Mouse (Mus musculus) stomach, embryonic 15.5 days (tissue): ENCODE measurements around the gene H2-T23. TPM values are rescaled to one million over a fixed set of nuclear protein-coding genes. Genes with fewer than 3 reads are reported as not detected.

Source experiments
- ATAC-seq: fragments of 200-750 bp; cut with Nextera tagmentation; 2 replicates; pipeline ENCODE4 v1.8.0; 2017; ENCODE audit warnings: low read depth, moderate number of reproducible peaks, moderate TSS enrichment; ENCODE audit not compliant: insufficient read depth, low FRiP score
- H3K27ac ChIP-seq: fragments of 300-500 bp; sonication (generic); 2 replicates; pipeline ENCODE4 v1.5.1; 2015; ENCODE audit warnings: mild to moderate bottlenecking, inconsistent platforms
- H3K27me3 ChIP-seq: fragments of 300-500 bp; sonication (generic); replicated peaks from 2 replicates; pipeline ENCODE4 v1.6.1; 2015; ENCODE audit warnings: inconsistent platforms
- H3K36me3 ChIP-seq: fragments of 300-500 bp; sonication (generic); 2 replicates; pipeline ENCODE4 v1.6.1; 2015; ENCODE audit warnings: inconsistent platforms
- H3K4me1 ChIP-seq: fragments of 300-500 bp; sonication (generic); 2 replicates; pipeline ENCODE4 v1.6.1; 2015; ENCODE audit warnings: inconsistent platforms
- H3K4me2 ChIP-seq: fragments of 300-500 bp; sonication (generic); 2 replicates; pipeline ENCODE4 v1.6.1; 2015; ENCODE audit warnings: mild to moderate bottlenecking, inconsistent platforms
- H3K4me3 ChIP-seq: fragments of 300-500 bp; sonication (generic); replicated peaks from 2 replicates; pipeline ENCODE4 v1.5.1; 2015; ENCODE audit warnings: inconsistent platforms
- H3K9ac ChIP-seq: fragments of 300-500 bp; sonication (generic); 2 replicates; pipeline ENCODE4 v1.6.1; 2015; ENCODE audit warnings: inconsistent platforms
- H3K9me3 ChIP-seq: fragments of 300-500 bp; sonication (generic); 2 replicates; pipeline ENCODE4 v1.6.1; 2016; ENCODE audit warnings: inconsistent platforms
- WGBS: fragments of 180-500 bp; shearing (Covaris S2); methylation state at CpG from one replicate; pipeline ENCODE4 v1.1.7; 2015; 5-methylcytosine and 5-hydroxymethylcytosine counted together
- polyA plus RNA-seq: library from polyadenylated mRNA; unstranded; fragments of >200 nt; fragmentation: Nextera tagmentation; extraction: Ambion mirVana; gene quantifications from 2 replicates; pipeline ENCODE4 v1.2.1, GENCODE M21; 2015

The H2-T23 gene
- polyA plus RNA-seq, 1 experiment from 2014 or later = 14.8 TPM

DNA sequence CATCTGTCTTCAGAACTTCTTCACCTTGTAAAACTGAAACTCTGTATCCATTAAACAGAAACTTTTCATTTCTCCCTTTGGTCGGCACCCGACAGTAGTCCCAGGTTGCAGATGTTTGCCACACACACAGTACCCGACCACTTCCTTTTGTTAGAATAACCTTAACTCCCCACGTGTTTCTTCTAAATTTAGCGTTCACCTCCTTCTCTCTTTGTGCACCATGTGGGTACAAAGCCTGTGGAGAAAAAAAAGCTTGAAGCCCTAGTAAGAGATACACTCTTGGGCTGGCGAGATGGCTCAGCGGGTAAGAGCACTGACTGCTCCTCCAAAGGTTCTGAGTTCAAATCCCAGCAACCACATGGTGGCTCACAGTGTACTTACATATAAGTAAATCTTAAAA lies 33.3 kb downstream of the H2-T23 start:
- Histone ChIP-seq H3K27me3 (no peaks in the 10 kb centered on the region), H3K36me3 (no peaks in the 10 kb centered on the region), H3K9ac (no peak overlapping the region), H3K4me1 (0 out of 2 replicates have a peak, but pooled peaks cover 3% of the 10 kb centered on the region), H3K9me3 (no peaks in the 10 kb centered on the region), H3K27ac (no peak overlapping the region), H3K4me3 (no peak overlapping the region), H3K4me2 (no peak overlapping the region)
- ATAC-seq = no peak
- WGBS = 83% methylated on average over 7 of the region's 7 CpGs

DNA sequence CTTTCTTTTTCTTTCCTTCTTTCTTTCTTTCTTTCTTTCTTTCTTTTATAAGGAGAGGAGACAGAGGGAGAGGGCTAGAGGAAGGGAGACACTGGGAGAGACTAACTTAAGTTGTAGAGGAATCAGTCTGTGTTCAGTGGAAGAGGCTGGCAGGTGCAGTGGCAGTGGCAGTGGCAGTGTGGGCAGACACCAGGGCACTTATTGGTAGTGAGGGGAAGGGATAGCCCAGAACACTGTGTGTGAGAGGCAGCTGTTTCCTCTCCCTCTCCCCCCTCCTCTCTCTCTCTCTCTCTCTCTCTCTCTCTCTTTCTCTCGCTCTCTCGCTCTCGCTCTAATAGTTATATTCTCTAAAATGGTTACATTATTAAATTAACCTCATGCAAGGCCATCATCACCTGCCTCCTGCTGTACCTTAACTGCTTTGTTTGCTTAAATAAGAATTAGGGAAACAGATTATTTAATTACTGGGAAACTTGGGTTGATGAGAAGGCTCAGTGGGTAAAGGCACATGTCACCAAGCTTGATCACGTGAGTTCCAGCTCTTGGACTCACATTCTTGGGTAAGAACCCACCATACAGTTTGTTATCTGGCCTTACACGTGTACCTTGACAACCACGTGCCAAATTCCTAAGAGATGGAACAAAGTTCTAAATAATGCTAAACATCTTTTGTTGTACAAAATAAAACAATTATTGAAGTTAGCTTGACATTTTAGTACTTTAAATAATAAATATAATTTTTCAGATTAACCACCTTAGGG lies 33.9 kb downstream of the H2-T23 start:
- 81% methylated on average over 6 of the region's 6 CpGs for WGBS
- H3K4me3 ChIP-seq = no peak overlapping the region
- H3K36me3 ChIP-seq = no peaks in the 10 kb centered on the region
- H3K4me2 ChIP-seq = peak overlapping the region; percentile 10; the same call in 1 of the 2 replicates
- H3K4me1 ChIP-seq = 0 out of 2 replicates have a peak, but pooled peaks cover 3% of the 10 kb centered on the region
- no peaks in the 10 kb centered on the region for H3K27me3 ChIP-seq
- H3K9me3 ChIP-seq = no peaks in the 10 kb centered on the region
- no peak overlapping the region for H3K9ac ChIP-seq
- no peak overlapping the region for H3K27ac ChIP-seq
- ATAC-seq = no peak

DNA sequence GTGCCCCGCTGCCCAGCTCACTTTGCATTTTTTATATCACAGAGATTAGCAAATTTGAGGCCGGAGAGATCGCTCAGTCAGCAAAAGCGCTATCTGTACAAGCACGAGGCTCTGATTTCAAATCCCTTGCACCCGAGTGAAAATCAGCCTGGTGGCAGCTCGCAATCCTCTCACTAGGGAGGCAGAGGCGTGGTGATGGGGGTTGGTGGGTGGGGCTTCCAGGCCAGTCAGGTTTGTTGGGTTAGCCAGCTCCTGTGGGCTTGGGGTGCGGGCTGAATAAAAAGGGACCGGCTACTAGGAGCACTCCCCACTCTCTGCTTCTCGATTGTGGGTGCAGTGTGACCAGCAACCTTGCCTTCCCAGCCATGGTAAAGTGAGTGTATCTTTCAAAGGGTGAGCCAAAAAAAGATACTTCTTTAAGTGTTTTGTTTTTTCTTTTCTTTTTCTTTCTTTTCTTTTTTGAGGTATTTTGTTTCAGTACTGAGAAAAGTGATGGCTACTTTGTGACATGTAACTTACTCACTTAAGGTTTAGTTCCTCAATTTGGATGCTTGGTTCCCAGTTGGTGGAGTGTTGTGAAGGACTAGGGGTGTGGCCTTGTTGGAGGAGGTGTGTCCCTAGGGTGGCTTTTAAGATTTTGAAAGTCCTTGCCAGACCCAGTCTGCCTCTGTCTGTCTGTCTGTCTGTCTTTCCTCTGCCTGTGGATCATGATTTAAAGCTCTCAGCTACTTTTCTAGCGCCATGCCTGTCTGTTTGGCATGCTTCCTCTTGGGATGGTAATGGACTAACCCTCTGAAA lies 34.7 kb downstream of the H2-T23 start:
- Histone ChIP-seq H3K27ac (no peak overlapping the region), H3K4me2 (peak overlapping the region; percentile 16), H3K27me3 (no peaks in the 10 kb centered on the region), H3K9me3 (no peaks in the 10 kb centered on the region), H3K9ac (no peak overlapping the region), H3K4me3 (no peak overlapping the region), H3K36me3 (no peaks in the 10 kb centered on the region), H3K4me1 (0 out of 2 replicates have a peak, but pooled peaks cover 3% of the 10 kb centered on the region)
- ATAC-seq = no peak
- WGBS = 51% methylated on average over 12 of the region's 12 CpGs

DNA sequence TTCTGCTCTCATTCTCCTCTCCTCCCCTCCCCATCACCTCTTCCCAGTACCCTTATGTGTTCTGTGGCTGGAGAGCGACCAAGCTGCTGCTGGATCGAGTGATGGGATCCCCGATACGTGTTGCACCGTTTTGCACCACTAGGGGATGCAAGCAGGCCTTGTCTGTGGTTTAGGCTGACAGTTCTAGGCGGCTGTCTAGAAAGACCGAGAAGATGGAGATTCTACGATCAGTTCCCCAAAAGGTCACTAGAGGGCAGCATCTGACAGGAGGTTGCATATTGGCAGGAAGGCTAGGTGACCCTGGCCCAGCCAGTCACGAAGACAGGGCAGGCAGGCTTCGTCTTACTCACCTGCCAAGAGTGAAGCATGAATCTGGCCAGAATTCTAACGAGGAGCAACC lies 35.7 kb downstream of the H2-T23 start:
- WGBS = 4% methylated on average over 11 of the region's 11 CpGs
- Histone ChIP-seq H3K4me2 (no peak overlapping the region), H3K9me3 (no peaks in the 10 kb centered on the region)

DNA sequence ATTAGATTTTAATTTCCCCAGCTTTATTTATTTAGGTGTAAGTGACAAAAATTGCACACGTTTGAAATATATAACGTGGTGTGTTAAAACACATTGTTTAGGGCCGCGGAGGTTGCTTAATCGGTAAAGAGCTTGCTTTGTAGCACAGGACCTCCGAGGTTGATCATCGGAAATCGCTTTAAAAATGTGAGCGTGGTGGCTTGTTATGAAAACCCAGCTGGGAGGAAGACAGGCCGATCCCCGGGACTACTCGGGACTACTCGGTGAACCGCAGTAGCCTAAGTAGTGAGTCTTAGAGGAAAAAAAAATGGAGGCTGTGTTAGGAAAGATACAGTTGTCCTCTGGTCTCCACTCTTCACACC lies 37.8 kb downstream of the H2-T23 start:
- Histone ChIP-seq H3K4me1 (peaks cover 9% of the 10 kb centered on the region; the same call in 1 of the 2 replicates), H3K27me3 (no peaks in the 10 kb centered on the region), H3K4me2 (peak overlapping the region; percentile 57), H3K36me3 (no peaks in the 10 kb centered on the region), H3K27ac (peak overlapping the region; percentile 77), H3K4me3 (peak overlapping the region; percentile 60), H3K9me3 (no peaks in the 10 kb centered on the region), H3K9ac (peak overlapping the region; percentile 29; the same call in 1 of the 2 replicates)
- no peak for ATAC-seq
- WGBS = 3% methylated on average over 14 of the region's 14 CpGs

More for the DNA sequence above, 35.7 kb downstream of the H2-T23 start:
- no peaks in the 10 kb centered on the region for H3K27me3 ChIP-seq
- ATAC-seq = peak; percentile 48
- H3K9ac ChIP-seq = no peak overlapping the region
- no peak overlapping the region for H3K4me3 ChIP-seq
- H3K4me1 ChIP-seq = 0 out of 2 replicates have a peak, but pooled peaks cover 4% of the 10 kb centered on the region
- H3K27ac ChIP-seq = no peak overlapping the region
- H3K36me3 ChIP-seq = no peaks in the 10 kb centered on the region

DNA sequence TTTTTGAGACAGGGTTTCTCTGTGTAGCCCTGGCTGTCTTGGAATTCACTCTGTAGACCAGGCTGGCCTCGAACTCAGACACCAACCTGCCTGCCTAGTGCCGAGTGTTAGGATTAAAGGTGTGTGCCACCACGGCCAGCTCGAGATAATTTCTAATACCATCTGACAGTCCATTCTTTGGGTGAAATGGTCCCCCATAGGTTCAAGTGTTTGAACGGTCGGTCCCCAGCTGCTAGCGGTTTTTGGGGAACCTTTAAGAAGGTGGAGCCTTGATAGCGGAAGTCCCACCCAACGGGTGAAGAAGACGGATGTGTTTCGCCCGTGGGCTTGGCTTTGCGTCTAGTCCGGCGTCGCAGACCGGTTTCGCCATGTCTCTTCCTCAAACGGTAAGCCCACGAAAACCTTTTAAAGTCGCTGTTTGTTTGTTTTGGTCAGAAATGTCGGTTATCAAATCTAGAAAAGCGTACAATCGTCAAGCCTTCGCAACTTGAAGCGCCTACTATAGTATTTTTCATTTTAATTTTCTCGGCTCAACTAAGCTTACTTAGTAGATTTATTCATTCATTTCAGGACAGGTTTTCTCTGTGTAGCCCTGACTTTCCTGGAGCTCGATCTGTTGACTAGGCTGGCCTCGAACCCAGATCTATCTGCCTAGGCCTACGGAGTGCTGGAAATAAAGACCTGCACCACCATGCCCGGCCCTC lies 38.3 kb downstream of the H2-T23 start:
- ATAC-seq = peak; percentile 56

DNA sequence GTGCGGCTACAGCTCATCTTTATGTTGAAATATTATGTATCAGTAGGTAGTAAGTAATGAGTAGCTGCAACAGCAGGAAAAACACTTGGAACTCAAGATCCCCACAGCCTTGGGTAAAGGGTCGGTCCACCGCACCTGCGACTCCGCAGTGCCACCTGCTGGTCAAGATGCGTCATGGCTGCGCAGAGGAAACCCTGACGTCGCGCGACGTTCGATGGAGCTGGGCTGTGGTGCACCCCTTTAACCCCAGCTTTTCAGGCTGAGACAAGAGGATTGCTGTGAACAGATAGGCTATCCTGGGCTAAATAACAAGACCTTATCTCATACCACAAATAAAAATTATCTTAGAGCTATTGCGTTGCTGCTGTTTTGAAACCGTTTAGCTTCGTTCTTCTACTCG lies 39.0 kb downstream of the H2-T23 start:
- Histone ChIP-seq H3K27ac (peak overlapping the region; percentile 11; the same call in 1 of the 2 replicates), H3K4me1 (peaks cover 9% of the 10 kb centered on the region; the same call in 1 of the 2 replicates), H3K36me3 (no peaks in the 10 kb centered on the region), H3K9ac (no peak overlapping the region), H3K27me3 (no peaks in the 10 kb centered on the region), H3K4me3 (peak overlapping the region; percentile 60), H3K4me2 (peak overlapping the region; percentile 57), H3K9me3 (no peaks in the 10 kb centered on the region)
- ATAC-seq = peak; percentile 67
- whole genome bisulfite sequencing = 7% methylated on average over 17 of the region's 17 CpGs

More for the DNA sequence above, 38.3 kb downstream of the H2-T23 start:
- Histone ChIP-seq H3K27ac (peak overlapping the region; percentile 77), H3K27me3 (no peaks in the 10 kb centered on the region), H3K4me3 (peak overlapping the region; percentile 60), H3K36me3 (no peaks in the 10 kb centered on the region), H3K9ac (peak overlapping the region; percentile 29; the same call in 1 of the 2 replicates), H3K4me2 (peak overlapping the region; percentile 57), H3K4me1 (peaks cover 9% of the 10 kb centered on the region; the same call in 1 of the 2 replicates), H3K9me3 (no peaks in the 10 kb centered on the region)
- 3% methylated on average over 31 of the region's 31 CpGs for WGBS

DNA sequence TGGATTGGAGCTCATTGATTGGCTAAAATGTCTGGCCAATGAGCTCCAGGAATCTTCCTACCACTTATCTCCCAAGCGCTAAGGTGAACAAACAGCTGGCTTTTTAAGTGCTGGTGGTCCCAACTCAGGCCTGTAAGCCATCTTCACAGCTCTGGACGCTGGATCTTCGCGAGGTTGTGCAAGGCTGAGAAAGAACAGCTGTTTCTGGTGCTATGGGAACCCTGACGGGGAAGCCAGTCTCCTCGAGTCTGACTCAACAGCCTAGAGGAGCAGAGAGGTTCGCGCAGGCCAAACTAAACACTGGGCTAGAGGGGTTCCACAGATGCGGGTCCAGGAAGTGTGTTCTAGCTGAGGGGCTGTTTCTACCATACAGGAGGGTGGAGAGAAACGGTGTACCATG lies 40.9 kb downstream of the H2-T23 start:
- no peaks in the 10 kb centered on the region for H3K9me3 ChIP-seq
- no peaks in the 10 kb centered on the region for H3K27me3 ChIP-seq
- 0 out of 2 replicates have a peak overlapping the region, but pooled peaks have one; percentile 12 for H3K4me2 ChIP-seq
- peak overlapping the region; percentile 42 for H3K27ac ChIP-seq
- 18% methylated on average over 10 of the region's 10 CpGs for WGBS
- peaks cover 12% of the 10 kb centered on the region; the same call in 1 of the 2 replicates for H3K36me3 ChIP-seq
- 0 out of 2 replicates have a peak, but pooled peaks have one; percentile 12 for ATAC-seq
- H3K9ac ChIP-seq = no peak overlapping the region
- H3K4me1 ChIP-seq = peaks cover 9% of the 10 kb centered on the region; the same call in 1 of the 2 replicates
- no peak overlapping the region for H3K4me3 ChIP-seq

DNA sequence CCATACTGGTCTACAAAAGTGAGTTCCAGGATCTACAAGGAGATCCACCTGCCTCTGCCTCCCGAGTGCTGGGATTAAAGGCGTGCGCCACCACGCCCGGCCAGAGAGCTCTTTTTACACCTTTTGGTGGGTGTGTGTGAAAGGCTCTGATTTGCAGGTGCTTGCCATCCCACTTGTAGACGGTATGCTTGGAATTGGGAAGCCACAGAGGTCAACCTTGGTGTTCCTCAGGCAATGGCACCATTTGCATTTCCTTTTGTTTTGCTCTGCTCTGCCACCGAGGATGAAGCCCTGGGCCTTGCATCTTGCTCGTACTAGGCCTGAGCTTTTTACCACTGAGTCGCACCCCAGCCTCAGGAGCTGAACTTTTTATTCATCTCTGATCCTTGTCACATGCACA lies 50.9 kb downstream of the H2-T23 start:
- Histone ChIP-seq H3K4me3 (no peak overlapping the region), H3K27ac (no peak overlapping the region), H3K36me3 (peaks cover 18% of the 10 kb centered on the region; the same call in 1 of the 2 replicates), H3K4me2 (0 out of 2 replicates have a peak overlapping the region, but pooled peaks have one; percentile 87), H3K27me3 (no peaks in the 10 kb centered on the region), H3K4me1 (peaks cover 24% of the 10 kb centered on the region), H3K9ac (no peak overlapping the region), H3K9me3 (no peaks in the 10 kb centered on the region)
- no peak for ATAC-seq
- WGBS = 93% methylated on average over 9 of the region's 9 CpGs

DNA sequence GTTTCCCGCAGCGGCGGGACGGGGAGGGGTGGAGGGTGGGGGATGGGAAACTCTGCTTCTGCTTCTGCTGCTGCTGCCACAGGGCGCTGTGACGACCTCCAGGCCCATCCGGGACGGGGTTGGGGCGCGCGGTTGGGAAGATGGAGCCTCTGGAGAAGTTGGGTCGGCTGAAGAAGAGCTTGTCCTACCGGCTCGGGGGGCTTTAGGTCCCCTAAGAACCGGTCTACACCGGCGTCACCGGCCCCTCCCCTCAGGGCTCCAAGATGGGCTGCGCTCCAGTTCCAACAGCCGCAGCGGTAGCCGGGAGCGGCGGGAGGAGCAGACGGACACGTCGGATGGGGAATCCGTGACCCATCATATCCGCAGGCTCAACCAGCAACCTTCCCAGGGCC lies 52.3 kb downstream of the H2-T23 start:
- Histone ChIP-seq H3K4me2 (peak overlapping the region; percentile 87), H3K27me3 (no peaks in the 10 kb centered on the region), H3K4me3 (peak overlapping the region; percentile 97), H3K9ac (peak overlapping the region; percentile 90), H3K27ac (peak overlapping the region; percentile 97), H3K4me1 (peaks cover 24% of the 10 kb centered on the region), H3K9me3 (no peaks in the 10 kb centered on the region), H3K36me3 (peaks cover 18% of the 10 kb centered on the region; the same call in 1 of the 2 replicates)
- peak; percentile 15; the same call in 1 of the 2 replicates for ATAC-seq
- WGBS = under 1% methylated on average over 29 of the region's 29 CpGs
